Mouse (Mus musculus): ENCODE results near the gene Klhdc10. TPM values are rescaled to one million over a fixed set of nuclear protein-coding genes. Genes with fewer than 3 reads are reported as not detected.

The Klhdc10 gene
- polyA plus RNA-seq, 1 experiment from 2014 or later = 24.9 TPM

DNA sequence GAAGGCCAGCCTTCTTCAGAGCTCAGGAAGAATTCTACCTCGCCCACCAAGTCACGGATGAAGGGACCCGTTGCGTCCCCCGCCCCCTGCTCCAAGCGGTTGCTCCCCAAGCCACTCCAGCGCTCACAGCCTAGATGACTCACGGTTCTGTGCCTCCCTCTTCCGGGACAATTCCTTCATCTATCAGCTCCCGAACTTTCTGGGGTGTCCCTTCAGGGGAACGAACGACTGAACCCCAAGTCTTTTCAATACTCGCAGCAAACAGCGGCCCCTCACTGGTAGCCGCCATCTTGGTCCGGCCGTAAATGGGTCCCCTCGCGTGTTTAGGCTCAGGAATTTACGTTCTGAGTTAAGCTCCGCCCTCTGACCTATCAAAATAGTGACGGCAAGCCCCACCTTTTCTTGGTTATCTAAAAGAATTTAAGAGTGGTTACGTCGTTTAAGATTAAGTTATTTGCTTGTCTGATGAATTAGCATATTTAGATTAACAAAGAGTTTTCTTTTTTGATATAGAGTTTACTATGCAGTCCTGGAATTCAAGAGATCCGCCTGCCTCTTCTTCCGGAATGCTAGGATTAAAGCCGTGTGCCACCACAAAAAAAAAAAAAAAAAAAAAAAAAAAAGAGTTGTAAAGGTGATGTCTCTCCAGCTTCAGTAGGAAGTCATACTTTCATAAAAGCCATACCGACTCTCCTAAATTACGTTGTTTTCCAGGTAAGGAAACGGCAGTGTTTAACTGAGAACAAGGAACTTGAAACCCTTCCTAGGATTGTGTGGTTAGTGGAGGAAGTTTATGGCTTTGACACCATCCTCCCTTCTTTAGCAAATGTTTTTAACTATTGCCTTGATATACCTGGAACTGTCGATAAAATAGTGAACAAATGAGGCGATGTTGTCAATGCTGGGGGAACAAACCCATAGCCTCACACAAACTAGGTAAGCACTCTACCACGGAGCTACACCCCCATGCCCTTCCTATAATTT, 10.7 kb upstream of the Klhdc10 start, which contains the start of gene Zc3hc1:
TSS of gene Zc3hc1 (minus strand) at position 315 of the 984 bp plus-strand sequence.
- Histone ChIP-seq H3K9me3 (replicated peaks; ENCODE audit: control insufficient read depth, low read length) (no peaks in the 10 kb centered on the region), H3K4me3 (ENCODE audit: low read depth, low read length) (peak within 1 kb of the TSS; percentile 73), H3K4me2 (peak within 1 kb of the TSS; percentile 60), H3K27ac (ENCODE audit: low read depth, low read length) (no peak within 1 kb of the TSS), H3K4me1 (ENCODE audit: control insufficient read depth, insufficient read depth, low read length) (no peaks in the 10 kb centered on the region), H3K36me3 (ENCODE audit: control insufficient read depth, insufficient read depth, low read length) (peaks cover 6% of the 10 kb centered on the region), H3K9ac (ENCODE audit: low read depth, low read length) (peak within 1 kb of the TSS; percentile 85), H3K27me3 (ENCODE audit: control insufficient read depth, insufficient read depth, low read length) (no peaks in the 10 kb centered on the region)
- 16% methylated on average over 33 of the region's 33 CpGs for WGBS (ENCODE audit: insufficient replicate concordance)
- ATAC-seq (replicated peaks; ENCODE audit: insufficient number of reproducible peaks, low FRiP score, low TSS enrichment) = no peak

DNA sequence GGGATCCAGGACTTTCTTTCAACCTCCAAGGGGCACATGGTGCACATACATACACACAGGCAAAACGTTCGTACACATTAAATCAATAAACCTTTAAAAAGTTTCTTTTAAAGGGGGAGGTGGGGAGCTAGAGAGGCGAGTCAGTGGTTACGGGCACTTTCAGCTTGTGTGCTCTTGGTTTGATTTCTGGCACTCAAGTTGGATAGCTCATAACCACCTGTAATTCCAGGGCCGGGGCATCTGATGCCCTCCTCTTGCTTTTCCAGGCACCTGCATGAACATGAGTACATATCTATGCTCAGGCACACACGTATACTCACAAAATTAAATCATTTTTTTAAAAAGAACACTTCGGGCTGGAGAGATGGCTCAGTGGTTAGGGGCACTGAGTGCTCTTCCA, 9.7 kb upstream of the Klhdc10 start:
- Histone ChIP-seq H3K4me3 (ENCODE audit: low read depth, low read length) (no peak overlapping the region), H3K9me3 (replicated peaks; ENCODE audit: control insufficient read depth, low read length) (no peaks in the 10 kb centered on the region), H3K4me1 (ENCODE audit: control insufficient read depth, insufficient read depth, low read length) (no peaks in the 10 kb centered on the region), H3K27me3 (ENCODE audit: control insufficient read depth, insufficient read depth, low read length) (no peaks in the 10 kb centered on the region), H3K27ac (ENCODE audit: low read depth, low read length) (no peak overlapping the region), H3K4me2 (no peak overlapping the region), H3K9ac (ENCODE audit: low read depth, low read length) (no peak overlapping the region), H3K36me3 (ENCODE audit: control insufficient read depth, insufficient read depth, low read length) (no peaks in the 10 kb centered on the region)
- ATAC-seq (replicated peaks; ENCODE audit: insufficient number of reproducible peaks, low FRiP score, low TSS enrichment) = no peak
- WGBS (ENCODE audit: insufficient replicate concordance) = 83% methylated on average over 7 of the region's 7 CpGs

DNA sequence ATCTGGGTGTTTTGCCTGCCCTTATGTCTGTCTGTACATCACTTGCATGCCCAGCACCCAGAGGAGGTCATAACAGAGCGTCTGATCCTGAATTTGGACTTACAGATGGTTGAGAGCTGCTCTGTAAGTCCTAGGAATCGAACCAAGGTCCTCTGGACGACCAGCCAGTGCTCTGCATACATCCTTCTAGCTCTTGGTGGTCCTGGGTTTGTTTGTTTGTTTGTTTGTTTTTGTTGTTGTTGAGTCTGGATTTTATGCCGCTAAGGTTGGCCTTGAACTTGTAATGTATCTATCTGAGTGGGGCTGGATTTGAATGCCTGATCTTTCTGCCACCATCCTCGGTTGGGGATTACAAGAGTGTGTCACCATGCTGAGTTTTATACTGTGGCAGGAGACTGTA, 1.5 kb upstream of the Klhdc10 start:
- Histone ChIP-seq H3K36me3 (ENCODE audit: control insufficient read depth, insufficient read depth, low read length) (no peaks in the 10 kb centered on the region), H3K9me3 (replicated peaks; ENCODE audit: control insufficient read depth, low read length) (no peaks in the 10 kb centered on the region), H3K27me3 (ENCODE audit: control insufficient read depth, insufficient read depth, low read length) (no peaks in the 10 kb centered on the region), H3K4me3 (ENCODE audit: low read depth, low read length) (no peak overlapping the region), H3K4me1 (ENCODE audit: control insufficient read depth, insufficient read depth, low read length) (no peaks in the 10 kb centered on the region), H3K27ac (ENCODE audit: low read depth, low read length) (no peak overlapping the region), H3K4me2 (no peak overlapping the region; the same call in 1 of the 2 replicates), H3K9ac (ENCODE audit: low read depth, low read length) (no peak overlapping the region)
- ATAC-seq (replicated peaks; ENCODE audit: insufficient number of reproducible peaks, low FRiP score, low TSS enrichment) = no peak
- 74% methylated on average over 5 of the region's 5 CpGs for WGBS (ENCODE audit: insufficient replicate concordance)

GRCm38 (mm10) chr6:30400716-30401115, 952 bp upstream of the Klhdc10 start:
- H3K27ac ChIP-seq (ENCODE audit: low read depth, low read length) = peak overlapping the region; percentile 86; the same call in 1 of the 2 replicates
- 13% methylated on average over 7 of the region's 7 CpGs for WGBS (ENCODE audit: insufficient replicate concordance)
- H3K9me3 ChIP-seq (replicated peaks; ENCODE audit: control insufficient read depth, low read length) = no peaks in the 10 kb centered on the region
- ATAC-seq (replicated peaks; ENCODE audit: insufficient number of reproducible peaks, low FRiP score, low TSS enrichment) = no peak
- no peaks in the 10 kb centered on the region for H3K36me3 ChIP-seq (ENCODE audit: control insufficient read depth, insufficient read depth, low read length)
- no peaks in the 10 kb centered on the region for H3K27me3 ChIP-seq (ENCODE audit: control insufficient read depth, insufficient read depth, low read length)
- peak overlapping the region; percentile 65 for H3K9ac ChIP-seq (ENCODE audit: low read depth, low read length)
- H3K4me1 ChIP-seq (ENCODE audit: control insufficient read depth, insufficient read depth, low read length) = no peaks in the 10 kb centered on the region
- H3K4me3 ChIP-seq (ENCODE audit: low read depth, low read length) = peak overlapping the region; percentile 91
- peak overlapping the region; percentile 70 for H3K4me2 ChIP-seq

DNA sequence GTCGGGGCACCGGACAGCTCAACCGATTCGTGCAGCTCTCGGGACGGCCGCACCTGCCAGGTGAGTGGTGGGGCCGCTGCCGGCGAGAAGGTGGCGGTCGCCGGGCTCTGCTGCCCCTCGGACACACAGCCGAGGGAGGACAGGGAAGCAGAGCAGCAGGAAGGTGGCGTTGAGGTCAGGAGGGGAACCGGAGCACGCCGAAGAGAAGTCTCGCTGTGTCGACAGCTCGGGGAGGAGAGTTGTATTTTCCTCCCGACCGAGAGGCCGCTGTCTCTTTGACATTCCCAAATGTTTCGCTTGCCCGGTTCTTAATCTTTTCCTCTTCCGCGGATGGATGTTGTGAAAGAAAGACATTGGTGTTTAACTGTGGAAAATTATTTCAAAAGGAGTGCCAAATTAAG, 423 bp downstream of the Klhdc10 start:
- Histone ChIP-seq H3K27ac (ENCODE audit: low read depth, low read length) (peak overlapping the region; percentile 90), H3K4me2 (peak overlapping the region; percentile 70), H3K27me3 (ENCODE audit: control insufficient read depth, insufficient read depth, low read length) (no peaks in the 10 kb centered on the region), H3K4me1 (ENCODE audit: control insufficient read depth, insufficient read depth, low read length) (no peaks in the 10 kb centered on the region), H3K9ac (ENCODE audit: low read depth, low read length) (peak overlapping the region; percentile 93), H3K4me3 (ENCODE audit: low read depth, low read length) (peak overlapping the region; percentile 91), H3K36me3 (ENCODE audit: control insufficient read depth, insufficient read depth, low read length) (no peaks in the 10 kb centered on the region), H3K9me3 (replicated peaks; ENCODE audit: control insufficient read depth, low read length) (no peaks in the 10 kb centered on the region)
- under 1% methylated on average over 29 of the region's 29 CpGs for WGBS (ENCODE audit: insufficient replicate concordance)
- ATAC-seq (replicated peaks; ENCODE audit: insufficient number of reproducible peaks, low FRiP score, low TSS enrichment) = peak; percentile 32

- Histone ChIP-seq H3K9ac (ENCODE audit: low read depth, low read length) (peak overlapping the region; percentile 55; the same call in 1 of the 2 replicates), H3K4me1 (ENCODE audit: control insufficient read depth, insufficient read depth, low read length) (no peaks in the 10 kb centered on the region), H3K27ac (ENCODE audit: low read depth, low read length) (no peak overlapping the region), H3K4me2 (peak overlapping the region; percentile 51), H3K36me3 (ENCODE audit: control insufficient read depth, insufficient read depth, low read length) (no peaks in the 10 kb centered on the region), H3K9me3 (replicated peaks; ENCODE audit: control insufficient read depth, low read length) (no peaks in the 10 kb centered on the region), H3K4me3 (ENCODE audit: low read depth, low read length) (0 out of 2 replicates have a peak overlapping the region, but pooled peaks have one; percentile 21), H3K27me3 (ENCODE audit: control insufficient read depth, insufficient read depth, low read length) (no peaks in the 10 kb centered on the region)
- no peak for ATAC-seq (replicated peaks; ENCODE audit: insufficient number of reproducible peaks, low FRiP score, low TSS enrichment)
- 21% methylated on average over 4 of the region's 4 CpGs for WGBS (ENCODE audit: insufficient replicate concordance)
These were observed 1.8 kb downstream of the Klhdc10 start for GRCm38 (mm10) chr6:30403465-30403864.

GRCm38 (mm10) chr6:30404671-30405070, 3.0 kb downstream of the Klhdc10 start:
- Histone ChIP-seq H3K4me3 (ENCODE audit: low read depth, low read length) (no peak overlapping the region), H3K4me1 (ENCODE audit: control insufficient read depth, insufficient read depth, low read length) (no peaks in the 10 kb centered on the region), H3K4me2 (no peak overlapping the region), H3K9me3 (replicated peaks; ENCODE audit: control insufficient read depth, low read length) (no peaks in the 10 kb centered on the region), H3K36me3 (ENCODE audit: control insufficient read depth, insufficient read depth, low read length) (no peaks in the 10 kb centered on the region), H3K9ac (ENCODE audit: low read depth, low read length) (no peak overlapping the region), H3K27ac (ENCODE audit: low read depth, low read length) (no peak overlapping the region), H3K27me3 (ENCODE audit: control insufficient read depth, insufficient read depth, low read length) (no peaks in the 10 kb centered on the region)
- WGBS (ENCODE audit: insufficient replicate concordance) = 66% methylated on average over 5 of the region's 5 CpGs
- no peak for ATAC-seq (replicated peaks; ENCODE audit: insufficient number of reproducible peaks, low FRiP score, low TSS enrichment)

DNA sequence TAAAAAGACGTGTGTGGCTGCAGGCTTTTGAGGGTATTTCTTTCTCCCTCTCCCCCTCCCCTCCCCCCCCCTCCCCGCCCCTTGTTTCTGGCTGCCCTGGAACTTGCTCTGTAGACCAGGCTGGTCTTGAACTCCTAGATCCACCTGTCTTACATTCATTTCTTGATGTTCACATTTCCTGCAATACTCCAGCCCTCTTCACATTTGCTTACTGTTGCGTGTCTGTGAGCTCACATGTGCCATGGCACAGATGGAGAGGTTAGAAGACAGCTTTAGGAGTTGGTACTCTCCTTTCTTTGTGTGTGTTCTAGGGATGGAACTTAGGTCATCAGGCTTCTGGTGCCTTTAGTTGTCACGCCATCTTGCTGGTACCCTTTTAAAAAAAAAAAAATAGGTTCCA, 6.6 kb downstream of the Klhdc10 start:
- no peak overlapping the region for H3K4me2 ChIP-seq
- H3K36me3 ChIP-seq (ENCODE audit: control insufficient read depth, insufficient read depth, low read length) = no peaks in the 10 kb centered on the region
- no peak overlapping the region for H3K4me3 ChIP-seq (ENCODE audit: low read depth, low read length)
- no peak for ATAC-seq (replicated peaks; ENCODE audit: insufficient number of reproducible peaks, low FRiP score, low TSS enrichment)
- H3K9me3 ChIP-seq (replicated peaks; ENCODE audit: control insufficient read depth, low read length) = no peaks in the 10 kb centered on the region
- no peaks in the 10 kb centered on the region for H3K27me3 ChIP-seq (ENCODE audit: control insufficient read depth, insufficient read depth, low read length)
- H3K4me1 ChIP-seq (ENCODE audit: control insufficient read depth, insufficient read depth, low read length) = no peaks in the 10 kb centered on the region
- WGBS (ENCODE audit: insufficient replicate concordance) = 79% methylated on average over 4 of the region's 4 CpGs
- H3K27ac ChIP-seq (ENCODE audit: low read depth, low read length) = no peak overlapping the region
- no peak overlapping the region for H3K9ac ChIP-seq (ENCODE audit: low read depth, low read length)
